Mouse (Mus musculus): ENCODE measurements at regions not wholly inside any gene's neighbourhood (a gene's known extent, or its start where the extent isn't known, plus 50 kb on each side); places are given as distances from the start of the nearest gene placed in this dataset.

- DNase-seq, result no peak
Measured at GRCm38 (mm10) chr13:59227523-59228058, 357.4 kb downstream of the Agtpbp1 start.

- DNase-seq, result no peak
Measured at GRCm38 (mm10) chr13:59220587-59220986, 364.4 kb downstream of the Agtpbp1 start.

- DNase-seq, result peak; percentile 15
Measured at GRCm38 (mm10) chr13:59220156-59220555, 364.9 kb downstream of the Agtpbp1 start.

GRCm38 (mm10) chr13:59216686-59217298 is 368.2 kb downstream of the Agtpbp1 start:
- no peak for DNase-seq

GRCm38 (mm10) chr13:59212296-59212701 is 372.7 kb downstream of the Agtpbp1 start:
- DNase-seq, result no peak

- no peak for DNase-seq
Measured at GRCm38 (mm10) chr13:59210828-59211227, 374.2 kb downstream of the Agtpbp1 start.

GRCm38 (mm10) chr13:59206186-59206585 is 378.8 kb downstream of the Agtpbp1 start:
- DNase-seq, result no peak

- no peak for DNase-seq
Measured at GRCm38 (mm10) chr13:59204506-59204905, 380.5 kb downstream of the Agtpbp1 start.

GRCm38 (mm10) chr13:59196311-59196710 is 388.7 kb downstream of the Agtpbp1 start:
- DNase-seq, result no peak

GRCm38 (mm10) chr13:59188431-59188830 is 382.1 kb downstream of the Ntrk2 start:
- no peak for DNase-seq
